Mouse (Mus musculus) midbrain, embryonic 15.5 days (tissue): Measurements from ENCODE around the gene Stk19. TPM values are rescaled to one million over a fixed set of nuclear protein-coding genes. Genes with fewer than 3 reads are reported as not detected.
A peak's percentile ranks its signal among the peaks of the same experiment; 100 is the strongest.

Source experiments
- ATAC-seq: fragments of 200-750 bp; cut with Nextera tagmentation; replicated peaks from 2 replicates; pipeline ENCODE4 v1.8.0; 2017; ENCODE audit warnings: moderate TSS enrichment
- H3K27ac ChIP-seq: fragments of 300-500 bp; sonication (generic); 2 replicates; pipeline ENCODE4 v1.5.1; 2015; ENCODE audit warnings: mild to moderate bottlenecking, inconsistent platforms
- H3K27me3 ChIP-seq: fragments of 300-500 bp; sonication (generic); replicated peaks from 2 replicates; pipeline ENCODE4 v1.6.1; 2015; ENCODE audit warnings: inconsistent platforms
- H3K36me3 ChIP-seq: fragments of 300-500 bp; sonication (generic); replicated peaks from 2 replicates; pipeline ENCODE4 v1.6.1; 2015; ENCODE audit warnings: inconsistent platforms
- H3K4me1 ChIP-seq: fragments of 300-500 bp; sonication (generic); 2 replicates; pipeline ENCODE4 v1.6.1; 2015; ENCODE audit warnings: inconsistent platforms
- H3K4me2 ChIP-seq: fragments of 300-500 bp; sonication (generic); 2 replicates; pipeline ENCODE4 v1.6.1; 2015; ENCODE audit warnings: inconsistent platforms, mild to moderate bottlenecking, moderate library complexity
- H3K4me3 ChIP-seq: fragments of 300-500 bp; sonication (generic); 2 replicates; pipeline ENCODE4 v1.5.1; 2015; ENCODE audit warnings: mild to moderate bottlenecking, inconsistent platforms
- H3K9ac ChIP-seq: fragments of 300-500 bp; sonication (generic); 2 replicates; pipeline ENCODE4 v1.6.1; 2015; ENCODE audit warnings: mild to moderate bottlenecking, inconsistent platforms
- H3K9me3 ChIP-seq: fragments of 300-500 bp; sonication (generic); 2 replicates; pipeline ENCODE4 v1.6.1; 2016; ENCODE audit warnings: inconsistent platforms
- WGBS: fragments of 180-500 bp; shearing (Covaris S2); methylation state at CpG from one replicate; pipeline ENCODE4 v1.1.7; 2015; ENCODE audit warnings: mixed read lengths; 5-methylcytosine and 5-hydroxymethylcytosine counted together
- polyA plus RNA-seq: library from polyadenylated mRNA; unstranded; fragments of >200 nt; fragmentation: Nextera tagmentation; extraction: Ambion mirVana; gene quantifications from 2 replicates; pipeline ENCODE4 v1.2.1, GENCODE M21; 2015

The Stk19 gene
- polyA plus RNA-seq, 1 experiment from 2014 or later: 41.2 TPM

- no peaks in the 10 kb centered on the region for H3K9me3 ChIP-seq
- H3K4me2 ChIP-seq: no peak overlapping the region
- peaks cover 29% of the 10 kb centered on the region for H3K36me3 ChIP-seq
- no peaks in the 10 kb centered on the region for H3K27me3 ChIP-seq
- H3K4me3 ChIP-seq: no peak overlapping the region
- H3K9ac ChIP-seq: no peak overlapping the region
- WGBS: 85% methylated on average over 4 of the region's 4 CpGs
- no peaks in the 10 kb centered on the region for H3K4me1 ChIP-seq
- ATAC-seq: no peak
- no peak overlapping the region for H3K27ac ChIP-seq
Observed at GRCm38 (mm10) chr17:34858670-34859069, 21.9 kb upstream of the Stk19 start.

GRCm38 (mm10) chr17:34855825-34856224 lies 19.1 kb upstream of the Stk19 start:
- WGBS: 47% methylated on average over 3 of the region's 3 CpGs
- Histone ChIP-seq H3K4me3 (no peak overlapping the region), H3K4me1 (peaks cover 15% of the 10 kb centered on the region), H3K36me3 (peaks cover 38% of the 10 kb centered on the region), H3K4me2 (no peak overlapping the region), H3K9ac (no peak overlapping the region), H3K9me3 (no peaks in the 10 kb centered on the region), H3K27ac (no peak overlapping the region), H3K27me3 (no peaks in the 10 kb centered on the region)
- no peak for ATAC-seq

GRCm38 (mm10) chr17:34854761-34855160 lies 18.0 kb upstream of the Stk19 start:
- H3K36me3 ChIP-seq: peaks cover 38% of the 10 kb centered on the region
- H3K9me3 ChIP-seq: no peaks in the 10 kb centered on the region
- peaks cover 19% of the 10 kb centered on the region for H3K4me1 ChIP-seq
- H3K9ac ChIP-seq: no peak overlapping the region
- WGBS: 85% methylated on average over 3 of the region's 3 CpGs
- H3K27me3 ChIP-seq: no peaks in the 10 kb centered on the region
- no peak overlapping the region for H3K27ac ChIP-seq
- no peak overlapping the region for H3K4me2 ChIP-seq
- no peak for ATAC-seq
- no peak overlapping the region for H3K4me3 ChIP-seq

- H3K4me1 ChIP-seq: peaks cover 29% of the 10 kb centered on the region
- WGBS: 81% methylated on average over 8 of the region's 8 CpGs
- no peak overlapping the region for H3K9ac ChIP-seq
- no peaks in the 10 kb centered on the region for H3K9me3 ChIP-seq
- no peaks in the 10 kb centered on the region for H3K27me3 ChIP-seq
- no peak overlapping the region for H3K27ac ChIP-seq
- no peak overlapping the region for H3K4me3 ChIP-seq
- no peak for ATAC-seq
- peaks cover 38% of the 10 kb centered on the region for H3K36me3 ChIP-seq
- no peak overlapping the region for H3K4me2 ChIP-seq
Observed at GRCm38 (mm10) chr17:34853511-34853910, 16.8 kb upstream of the Stk19 start.

- H3K27ac ChIP-seq: peak overlapping the region; percentile 78
- peak overlapping the region; percentile 93 for H3K4me2 ChIP-seq
- peak; percentile 4; the same call in 1 of the 2 replicates for ATAC-seq
- no peaks in the 10 kb centered on the region for H3K9me3 ChIP-seq
- no peaks in the 10 kb centered on the region for H3K27me3 ChIP-seq
- peaks cover 29% of the 10 kb centered on the region for H3K4me1 ChIP-seq
- H3K4me3 ChIP-seq: peak overlapping the region; percentile 99
- H3K36me3 ChIP-seq: peaks cover 36% of the 10 kb centered on the region
- WGBS: 2% methylated on average over 24 of the region's 25 CpGs
- H3K9ac ChIP-seq: peak overlapping the region; percentile 98
Observed at GRCm38 (mm10) chr17:34850517-34851125, 13.9 kb upstream of the Stk19 start.

GRCm38 (mm10) chr17:34849722-34850516 lies 13.2 kb upstream of the Stk19 start, which contains the start of the genes Skiv2l and Nelfe:
Gene Skiv2l (minus strand): TSS chr17:34850210.
Gene Nelfe (plus strand): TSS chr17:34850391.
- Histone ChIP-seq H3K4me3 (peak within 1 kb of the TSS; percentile 99), H3K4me1 (peaks cover 29% of the 10 kb centered on the region), H3K27ac (peak within 1 kb of the TSS; percentile 78), H3K36me3 (peaks cover 37% of the 10 kb centered on the region), H3K4me2 (peak within 1 kb of the TSS; percentile 93), H3K27me3 (no peaks in the 10 kb centered on the region), H3K9me3 (no peaks in the 10 kb centered on the region), H3K9ac (peak within 1 kb of the TSS; percentile 98)
- under 1% methylated on average over 65 of the region's 65 CpGs for WGBS
- ATAC-seq: peak; percentile 97

GRCm38 (mm10) chr17:34847615-34848014 lies 10.9 kb upstream of the Stk19 start:
- Histone ChIP-seq H3K36me3 (peaks cover 38% of the 10 kb centered on the region), H3K4me1 (peaks cover 29% of the 10 kb centered on the region), H3K27ac (no peak overlapping the region), H3K9me3 (no peaks in the 10 kb centered on the region), H3K9ac (no peak overlapping the region), H3K4me2 (no peak overlapping the region), H3K4me3 (no peak overlapping the region), H3K27me3 (no peaks in the 10 kb centered on the region)
- WGBS: 90% methylated on average over 7 of the region's 7 CpGs
- ATAC-seq: no peak

GRCm38 (mm10) chr17:34847192-34847591 lies 10.4 kb upstream of the Stk19 start:
- Histone ChIP-seq H3K36me3 (peaks cover 40% of the 10 kb centered on the region), H3K27ac (no peak overlapping the region), H3K27me3 (no peaks in the 10 kb centered on the region), H3K4me3 (no peak overlapping the region), H3K9me3 (no peaks in the 10 kb centered on the region), H3K9ac (no peak overlapping the region), H3K4me1 (peaks cover 27% of the 10 kb centered on the region), H3K4me2 (no peak overlapping the region)
- 84% methylated on average over 6 of the region's 6 CpGs for WGBS
- no peak for ATAC-seq

GRCm38 (mm10) chr17:34844884-34845283 lies 8.1 kb upstream of the Stk19 start:
- peaks cover 62% of the 10 kb centered on the region for H3K36me3 ChIP-seq
- H3K9me3 ChIP-seq: no peaks in the 10 kb centered on the region
- no peak overlapping the region for H3K4me3 ChIP-seq
- peaks cover 10% of the 10 kb centered on the region for H3K4me1 ChIP-seq
- H3K27me3 ChIP-seq: no peaks in the 10 kb centered on the region
- H3K9ac ChIP-seq: no peak overlapping the region
- no peak overlapping the region for H3K27ac ChIP-seq
- no peak for ATAC-seq
- no peak overlapping the region for H3K4me2 ChIP-seq
- 94% methylated on average over 13 of the region's 13 CpGs for WGBS

- 92% methylated on average over 6 of the region's 6 CpGs for WGBS
- Histone ChIP-seq H3K9me3 (no peaks in the 10 kb centered on the region), H3K36me3 (peaks cover 62% of the 10 kb centered on the region), H3K4me1 (peaks cover 21% of the 10 kb centered on the region), H3K4me3 (no peak overlapping the region), H3K9ac (no peak overlapping the region), H3K27me3 (no peaks in the 10 kb centered on the region), H3K27ac (no peak overlapping the region), H3K4me2 (no peak overlapping the region)
- ATAC-seq: no peak
Observed at GRCm38 (mm10) chr17:34840736-34841307, 4.1 kb upstream of the Stk19 start.

- 91% methylated on average over 7 of the region's 7 CpGs for WGBS
- no peak overlapping the region for H3K27ac ChIP-seq
- H3K9me3 ChIP-seq: no peaks in the 10 kb centered on the region
- H3K4me3 ChIP-seq: no peak overlapping the region
- no peak for ATAC-seq
- H3K27me3 ChIP-seq: no peaks in the 10 kb centered on the region
- H3K4me2 ChIP-seq: no peak overlapping the region
- H3K4me1 ChIP-seq: peaks cover 31% of the 10 kb centered on the region
- no peak overlapping the region for H3K9ac ChIP-seq
- H3K36me3 ChIP-seq: peaks cover 42% of the 10 kb centered on the region
Observed at GRCm38 (mm10) chr17:34838785-34839184, 2.0 kb upstream of the Stk19 start.

GRCm38 (mm10) chr17:34837464-34838324 lies 949 bp upstream of the Stk19 start:
- Histone ChIP-seq H3K4me3 (peak overlapping the region; percentile 87), H3K9me3 (no peaks in the 10 kb centered on the region), H3K4me1 (peaks cover 31% of the 10 kb centered on the region), H3K9ac (peak overlapping the region; percentile 70), H3K36me3 (peaks cover 36% of the 10 kb centered on the region), H3K27me3 (no peaks in the 10 kb centered on the region), H3K27ac (peak overlapping the region; percentile 84), H3K4me2 (peak overlapping the region; percentile 98)
- ATAC-seq: peak; percentile 25
- WGBS: 44% methylated on average over 43 of the region's 43 CpGs
